Comparison of ENCODE assay signal across 1 mouse cellular context in genomic region chr14:99127509-99127908, GRCm38 (mm10).
TF ChIP-seq lines count a peak whose summit lies in the region.

No protein-coding gene starts in this region.

TF ChIP-seq in MEL, 35 proteins besides CTCF, POLR2A, EP300 and RAD21 (continued from another document):
- no peak for TF ChIP-seq GATA1 (IDR thresholded peaks at IDR 0.05; ENCODE audit: low read depth, low read length)
- TF ChIP-seq E2F4 (IDR thresholded peaks at IDR 0.05; ENCODE audit: borderline replicate concordance, low read depth, low read length), result no peak
